ENCODE assay signal across 8 mouse cellular contexts in genomic region chr8:105930602-105931001, GRCm38 (mm10). TPM values are rescaled to one million over a fixed set of nuclear protein-coding genes. Genes with fewer than 3 reads are reported as not detected.
A peak's percentile ranks its signal among the peaks of the same experiment; 100 is the strongest.
DNase-seq lines count a peak whose midpoint lies in the region; ATAC-seq and TF ChIP-seq lines count a peak whose summit lies in the region.

No protein-coding gene starts in this region.

- DNase-seq in 3134 (ENCODE audit: extremely low read depth, insufficient read length, low spot score), result peak; percentile 51
- DNase-seq in adrenal gland, postnatal 10 days, result peak; percentile 94
- DNase-seq in embryo, embryonic 9.5 days (ENCODE audit: extremely low spot score), result peak; percentile 89
- DNase-seq in heart, adult 18-20 months, result peak; percentile 82 to 94
- peak; percentile 90 for DNase-seq in limb, embryonic 10.5 days (ENCODE audit: low spot score)
- DNase-seq in midbrain, embryonic 14.5 days, result peak; percentile 88
- DNase-seq in spleen, adult 12 weeks (ENCODE audit: low spot score), result peak; percentile 76

- no peak overlapping the region for H3K9ac ChIP-seq in intestine, postnatal 0 days (ENCODE audit: low read depth, low read length)
- H3K9ac ChIP-seq in midbrain, embryonic 14.5 days (replicated peaks; ENCODE audit: low read length), result peak overlapping the region; percentile 26

- H3K36me3 ChIP-seq in intestine, postnatal 0 days (ENCODE audit: control insufficient read depth, insufficient read depth), result peaks cover 42% of the 10 kb centered on the region; the same call in 1 of the 2 replicates
- peaks cover 36% of the 10 kb centered on the region for H3K36me3 ChIP-seq in limb, embryonic 10.5 days
- H3K36me3 ChIP-seq in midbrain, embryonic 14.5 days (ENCODE audit: control insufficient read depth, insufficient read depth, low read length), result peaks cover 15% of the 10 kb centered on the region

- H3K4me3 ChIP-seq in intestine, postnatal 0 days (ENCODE audit: low read depth, low read length), result no peak overlapping the region
- H3K4me3 ChIP-seq in limb, embryonic 10.5 days, result no peak overlapping the region
- no peak overlapping the region for H3K4me3 ChIP-seq in midbrain, embryonic 14.5 days (replicated peaks; ENCODE audit: low read depth, low read length)

- H3K4me2 ChIP-seq in intestine, postnatal 0 days (replicated peaks; ENCODE audit: low read depth), result no peak overlapping the region
- H3K4me2 ChIP-seq in midbrain, embryonic 14.5 days (ENCODE audit: low read length), result no peak overlapping the region

- TF ChIP-seq CTCF in intestine, postnatal 0 days (IDR thresholded peaks at IDR 0.05; ENCODE audit: low read depth), result peak; percentile 96

- H3K9me3 ChIP-seq in intestine, postnatal 0 days (ENCODE audit: control insufficient read depth), result no peaks in the 10 kb centered on the region
- H3K9me3 ChIP-seq in limb, embryonic 10.5 days (replicated peaks), result no peaks in the 10 kb centered on the region
- H3K9me3 ChIP-seq in midbrain, embryonic 14.5 days (ENCODE audit: control insufficient read depth, low read length), result no peaks in the 10 kb centered on the region

- H3K27ac ChIP-seq in intestine, postnatal 0 days (ENCODE audit: low read depth, low read length), result no peak overlapping the region
- peak overlapping the region; percentile 72 for H3K27ac ChIP-seq in limb, embryonic 10.5 days
- peak overlapping the region; percentile 50 for H3K27ac ChIP-seq in midbrain, embryonic 14.5 days (replicated peaks; ENCODE audit: low read depth, low read length)

- no peaks in the 10 kb centered on the region for H3K4me1 ChIP-seq in intestine, postnatal 0 days (replicated peaks; ENCODE audit: control insufficient read depth, insufficient read depth, low read length)
- H3K4me1 ChIP-seq in limb, embryonic 10.5 days, result peaks cover 6% of the 10 kb centered on the region
- H3K4me1 ChIP-seq in midbrain, embryonic 14.5 days (ENCODE audit: control insufficient read depth, insufficient read depth, low read length), result no peaks in the 10 kb centered on the region

- ATAC-seq in intestine, postnatal 0 days, result peak; percentile 52
- peak; percentile 66 for ATAC-seq in midbrain, embryonic 14.5 days (ENCODE audit: low FRiP score, low TSS enrichment)

- 20% methylated on average over 8 of the region's 8 CpGs for WGBS in intestine, postnatal 0 days
- WGBS in limb, embryonic 10.5 days, result 15% methylated on average over 8 of the region's 8 CpGs
- WGBS in midbrain, embryonic 14.5 days, result 18% methylated on average over 8 of the region's 8 CpGs

- no peaks in the 10 kb centered on the region for H3K27me3 ChIP-seq in intestine, postnatal 0 days (replicated peaks; ENCODE audit: control insufficient read depth, insufficient read depth, low read length)
- H3K27me3 ChIP-seq in limb, embryonic 10.5 days (ENCODE audit: low read depth, poor library complexity, severe bottlenecking), result no peaks in the 10 kb centered on the region
- H3K27me3 ChIP-seq in midbrain, embryonic 14.5 days (ENCODE audit: control insufficient read depth, insufficient read depth, low read length), result no peaks in the 10 kb centered on the region

RNA-seq across cellular contexts. Expression of gene Ctrl, which starts 3.1 kb away (rescaled TPM):
- under 1 TPM; 0.30 to 0.70 TPM for total RNA-seq in adrenal gland, postnatal 10 days (2021)
- total RNA-seq in heart, adult 18-20 months (2021), result not detected
- 0.63 and 1.4 TPM in 2 replicates for polyA plus RNA-seq in intestine, postnatal 0 days (2015; fragmentation: Nextera tagmentation; extraction: Ambion mirVana)
- polyA plus RNA-seq in limb, embryonic 10.5 days (2016; fragmentation: Nextera tagmentation; extraction: Ambion mirVana), result 1.6 and 2.0 TPM in 2 replicates
- polyA plus RNA-seq in midbrain, embryonic 14.5 days (2014; fragmentation: Nextera tagmentation; extraction: Ambion mirVana), result 2.0 and 4.4 TPM in 2 replicates

RNA-seq across cellular contexts. Expression of gene Psmb10, which starts 7.6 kb away (rescaled TPM):
- total RNA-seq in adrenal gland, postnatal 10 days (2021), result 10 to 100 TPM; 58.0 to 66.3 TPM
- 10 to 100 TPM; 72.5 to 92.1 TPM for total RNA-seq in heart, adult 18-20 months (2021)
- polyA plus RNA-seq in intestine, postnatal 0 days (2015; fragmentation: Nextera tagmentation; extraction: Ambion mirVana), result 186 and 204 TPM in 2 replicates
- 28.9 and 40.3 TPM in 2 replicates for polyA plus RNA-seq in limb, embryonic 10.5 days (2016; fragmentation: Nextera tagmentation; extraction: Ambion mirVana)
- polyA plus RNA-seq in midbrain, embryonic 14.5 days (2014; fragmentation: Nextera tagmentation; extraction: Ambion mirVana), result 50.7 and 67.8 TPM in 2 replicates

RNA-seq across cellular contexts. Expression of gene Lcat, which starts 12.6 kb away (rescaled TPM):
- 10 to 100 TPM; 39.2 to 89.9 TPM for total RNA-seq in adrenal gland, postnatal 10 days (2021)
- total RNA-seq in heart, adult 18-20 months (2021), result under 1 TPM; 0.49 to 0.57 TPM
- 0.20 and 0.37 TPM in 2 replicates for polyA plus RNA-seq in intestine, postnatal 0 days (2015; fragmentation: Nextera tagmentation; extraction: Ambion mirVana)
- 2.0 and 2.1 TPM in 2 replicates for polyA plus RNA-seq in limb, embryonic 10.5 days (2016; fragmentation: Nextera tagmentation; extraction: Ambion mirVana)
- 1.0 and 1.5 TPM in 2 replicates for polyA plus RNA-seq in midbrain, embryonic 14.5 days (2014; fragmentation: Nextera tagmentation; extraction: Ambion mirVana)

RNA-seq across cellular contexts. Expression of gene Pskh1, which starts 30.4 kb away (rescaled TPM):
- total RNA-seq in adrenal gland, postnatal 10 days (2021), result 10 to 100 TPM; 32.9 to 35.6 TPM
- total RNA-seq in heart, adult 18-20 months (2021), result 10 to 100 TPM; 15.6 to 18.1 TPM
- 11.0 and 12.5 TPM in 2 replicates for polyA plus RNA-seq in intestine, postnatal 0 days (2015; fragmentation: Nextera tagmentation; extraction: Ambion mirVana)
- 34.4 and 45.9 TPM in 2 replicates for polyA plus RNA-seq in limb, embryonic 10.5 days (2016; fragmentation: Nextera tagmentation; extraction: Ambion mirVana)
- polyA plus RNA-seq in midbrain, embryonic 14.5 days (2014; fragmentation: Nextera tagmentation; extraction: Ambion mirVana), result 7.9 and 10.7 TPM in 2 replicates

RNA-seq across cellular contexts. Expression of gene Slc12a4, which starts 35.3 kb away (rescaled TPM):
- 10 to 100 TPM; 30.5 to 33.7 TPM for total RNA-seq in adrenal gland, postnatal 10 days (2021)
- total RNA-seq in heart, adult 18-20 months (2021), result 10 to 100 TPM; 27.2 to 38.1 TPM
- polyA plus RNA-seq in intestine, postnatal 0 days (2015; fragmentation: Nextera tagmentation; extraction: Ambion mirVana), result 6.8 and 8.0 TPM in 2 replicates
- 31.9 and 37.7 TPM in 2 replicates for polyA plus RNA-seq in limb, embryonic 10.5 days (2016; fragmentation: Nextera tagmentation; extraction: Ambion mirVana)
- polyA plus RNA-seq in midbrain, embryonic 14.5 days (2014; fragmentation: Nextera tagmentation; extraction: Ambion mirVana), result 3.7 and 5.2 TPM in 2 replicates
